Mouse (Mus musculus) MEL-GATA-1-ER (cell line): ENCODE results near the gene Tenm3.

Experiments used
- DNase-seq: peaks from one replicate; pipeline ENCODE4 v3.0.0-alpha.2; 2012; ENCODE audit warnings: low read depth; ENCODE audit errors: extremely low read depth

The Tenm3 gene

DNA sequence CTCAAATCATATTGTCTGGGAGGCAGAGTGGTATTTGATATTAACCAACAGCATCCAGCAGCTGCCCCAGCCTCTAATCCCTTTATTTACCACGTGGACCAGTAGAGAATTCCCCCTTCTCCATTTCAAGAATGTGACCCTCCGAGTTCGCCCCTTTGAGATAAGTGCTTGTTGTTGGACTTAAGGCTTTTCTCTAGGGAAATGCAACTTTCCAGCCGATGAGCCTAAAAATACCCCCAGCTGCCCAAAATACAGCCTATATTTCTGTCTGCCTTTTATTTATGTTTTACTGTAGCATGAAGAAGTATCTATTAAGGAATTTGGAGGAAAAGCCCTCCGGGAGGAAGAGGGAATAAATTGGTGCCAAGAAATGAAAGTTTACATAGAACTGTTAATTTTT is 251.9 kb downstream of the Tenm3 start:
- no peak for DNase-seq

DNA sequence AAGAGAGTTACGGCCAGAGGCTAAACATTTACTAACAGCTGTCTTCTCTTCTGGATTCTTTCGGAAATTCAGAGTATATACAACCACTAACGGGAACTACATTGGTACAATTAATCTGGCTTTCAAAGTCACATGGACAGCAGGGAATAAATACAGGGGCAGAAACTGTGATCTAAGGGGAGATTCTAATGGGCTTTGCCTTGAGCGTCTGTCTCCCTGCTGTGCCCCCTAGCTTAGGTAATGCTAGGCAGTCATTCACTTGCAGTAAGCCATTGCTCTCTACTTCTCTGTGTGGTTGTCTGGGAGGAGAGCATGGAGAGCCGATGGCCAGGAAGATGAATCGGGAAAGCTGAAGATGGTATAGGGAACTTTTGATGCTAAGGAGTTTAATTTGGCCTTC is 264.0 kb downstream of the Tenm3 start:
- no peak for DNase-seq

DNA sequence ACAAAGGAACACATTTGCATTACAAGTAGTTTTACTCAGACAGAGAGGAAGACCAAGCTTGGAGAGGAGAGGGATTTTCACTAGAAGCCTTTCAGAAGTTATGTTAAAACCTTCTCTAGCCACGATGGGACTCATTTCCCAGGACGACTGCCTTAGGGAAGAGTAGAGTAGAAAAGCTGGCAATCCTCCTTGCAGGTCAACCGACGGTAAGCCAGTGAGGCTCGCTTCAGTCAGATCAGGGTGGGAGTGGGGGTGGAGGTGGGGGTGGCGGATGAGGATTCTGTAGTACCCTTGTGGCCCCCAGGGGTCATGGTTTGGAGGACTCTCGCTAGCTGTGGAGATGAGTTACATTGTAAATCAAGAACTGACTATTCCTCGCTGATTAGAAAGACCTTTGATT is 264.6 kb downstream of the Tenm3 start:
- DNase-seq: no peak

DNA sequence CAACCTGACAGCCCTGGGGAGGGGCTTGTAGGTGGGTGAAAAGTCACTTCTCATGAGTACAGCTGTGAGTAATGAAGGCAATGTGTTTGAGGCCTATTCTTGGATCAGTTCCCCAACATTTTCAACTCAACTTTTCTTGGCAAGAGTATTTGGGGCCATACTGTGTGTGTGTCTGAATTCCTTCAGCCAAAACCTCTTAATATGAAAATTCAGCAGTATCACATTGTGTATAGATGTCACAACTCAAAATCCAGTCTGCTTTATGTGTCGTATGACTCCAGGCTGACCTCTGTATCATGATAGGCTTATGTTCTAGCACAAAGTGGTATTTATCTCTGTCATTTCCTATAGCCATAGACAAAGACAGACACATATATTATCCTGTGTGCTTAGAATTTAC is 270.8 kb downstream of the Tenm3 start:
- no peak for DNase-seq

DNA sequence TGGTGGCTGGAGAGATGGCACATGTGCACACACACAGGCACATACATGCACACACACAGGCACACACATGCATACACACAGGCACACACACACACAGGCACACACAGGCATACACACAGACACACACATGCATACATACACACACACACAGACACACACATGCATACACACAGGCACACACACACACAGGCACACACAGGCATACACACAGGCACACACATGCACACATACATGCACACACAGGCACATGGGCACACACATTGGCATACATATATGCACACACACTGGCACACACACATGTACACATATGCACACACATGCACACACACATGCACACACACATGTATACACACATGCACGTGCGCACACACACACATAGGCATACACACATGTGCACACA is 271.4 kb downstream of the Tenm3 start:
- no peak for DNase-seq

DNA sequence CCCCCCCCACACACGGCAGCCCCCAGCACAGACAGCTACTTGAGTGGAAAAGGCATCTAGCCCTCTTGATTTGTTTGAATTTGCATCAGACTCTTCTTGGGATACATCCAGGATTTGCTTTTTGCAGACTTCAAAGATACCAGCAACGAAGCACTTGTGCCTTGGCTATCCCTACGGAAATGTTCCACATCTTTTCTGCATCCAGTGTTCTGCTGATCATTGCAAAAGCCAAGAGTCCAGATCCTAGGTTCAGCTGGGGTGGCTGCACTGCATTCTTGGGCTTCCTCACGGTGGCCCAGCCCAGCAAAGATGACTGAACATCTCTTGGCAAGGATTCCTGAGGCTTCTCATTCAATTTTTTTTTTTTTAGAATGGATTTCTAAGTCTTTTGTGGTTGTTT is 275.1 kb downstream of the Tenm3 start:
- no peak for DNase-seq

DNA sequence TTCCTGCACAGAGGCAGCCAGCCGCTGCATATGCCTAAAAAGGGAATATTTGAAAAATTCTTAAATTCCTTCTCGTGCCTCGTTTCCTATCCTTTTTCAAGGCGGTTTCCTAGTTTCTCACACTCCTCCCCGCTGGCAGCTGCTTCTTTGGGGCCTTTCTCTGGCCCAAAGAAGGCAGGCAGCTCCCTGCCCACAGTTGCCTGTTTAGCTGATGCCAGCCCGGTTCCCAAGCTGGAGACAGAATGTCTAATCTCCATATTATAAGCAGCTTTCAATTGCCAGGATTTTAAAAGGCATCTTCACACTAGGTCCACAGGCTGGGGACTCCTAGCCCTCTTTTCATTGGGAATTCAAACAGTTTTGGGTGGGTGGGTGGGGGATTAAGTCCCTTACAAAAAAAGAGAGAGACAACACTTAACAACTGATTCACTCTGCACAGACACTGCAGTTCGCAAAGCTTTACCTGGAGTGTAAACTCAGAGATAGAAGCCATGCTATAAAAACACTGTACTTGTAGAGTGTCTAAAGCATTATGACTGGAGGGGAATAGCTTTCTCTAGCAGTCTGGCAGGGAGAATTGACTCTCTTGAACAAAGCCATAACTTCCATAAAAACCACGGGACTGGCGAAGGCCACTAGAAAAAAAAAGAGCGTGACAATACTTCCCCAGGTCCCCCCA is 275.7 kb downstream of the Tenm3 start:
- no peak for DNase-seq

DNA sequence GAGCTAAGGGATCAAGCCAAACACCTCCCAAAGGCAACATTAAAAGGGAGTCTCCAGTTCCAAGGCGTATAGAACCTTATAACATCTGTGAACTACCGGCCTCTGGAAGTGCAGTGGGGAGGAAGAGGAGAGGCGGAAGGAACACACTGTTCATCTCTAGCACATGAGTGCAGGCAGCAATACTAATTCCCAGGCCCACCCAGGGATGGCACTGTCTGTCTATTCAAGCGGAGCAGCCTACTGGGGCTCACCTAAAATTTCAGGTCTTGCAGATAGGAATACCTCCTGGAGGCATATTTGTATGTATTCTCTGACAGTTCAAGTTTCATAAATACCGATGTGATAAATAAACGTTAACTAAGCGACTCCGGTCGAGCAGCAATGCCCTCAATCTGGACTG is 283.5 kb downstream of the Tenm3 start:
- no peak for DNase-seq

DNA sequence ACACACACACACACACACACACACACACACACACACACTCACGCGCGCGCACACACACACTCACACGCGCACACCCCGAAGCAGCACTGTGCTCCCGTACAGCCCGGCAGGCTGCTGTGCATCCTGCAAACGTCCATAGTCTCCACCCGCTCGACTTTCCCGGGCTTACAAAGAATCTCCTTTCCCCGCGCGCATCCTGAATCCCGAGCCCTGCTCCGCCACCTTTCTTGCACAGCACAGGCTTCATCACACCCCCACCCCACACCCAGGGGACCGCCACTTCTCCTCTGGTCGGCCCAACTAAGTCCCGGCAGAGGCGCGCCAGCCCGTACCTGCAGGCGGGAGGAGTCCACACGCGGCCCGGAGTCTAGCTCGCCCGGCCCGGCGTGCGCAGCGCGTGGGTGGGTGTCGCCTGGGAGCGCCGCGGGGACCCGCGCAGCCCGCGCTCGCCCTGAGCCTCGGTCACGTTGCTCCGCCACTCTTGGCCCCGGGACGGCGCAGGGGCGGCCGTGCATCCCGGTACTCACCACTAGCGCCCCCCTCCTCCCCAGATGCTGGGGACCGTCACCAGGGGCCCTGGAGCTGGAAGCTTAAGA is 288.1 kb downstream of the Tenm3 start:
- DNase-seq: no peak

DNA sequence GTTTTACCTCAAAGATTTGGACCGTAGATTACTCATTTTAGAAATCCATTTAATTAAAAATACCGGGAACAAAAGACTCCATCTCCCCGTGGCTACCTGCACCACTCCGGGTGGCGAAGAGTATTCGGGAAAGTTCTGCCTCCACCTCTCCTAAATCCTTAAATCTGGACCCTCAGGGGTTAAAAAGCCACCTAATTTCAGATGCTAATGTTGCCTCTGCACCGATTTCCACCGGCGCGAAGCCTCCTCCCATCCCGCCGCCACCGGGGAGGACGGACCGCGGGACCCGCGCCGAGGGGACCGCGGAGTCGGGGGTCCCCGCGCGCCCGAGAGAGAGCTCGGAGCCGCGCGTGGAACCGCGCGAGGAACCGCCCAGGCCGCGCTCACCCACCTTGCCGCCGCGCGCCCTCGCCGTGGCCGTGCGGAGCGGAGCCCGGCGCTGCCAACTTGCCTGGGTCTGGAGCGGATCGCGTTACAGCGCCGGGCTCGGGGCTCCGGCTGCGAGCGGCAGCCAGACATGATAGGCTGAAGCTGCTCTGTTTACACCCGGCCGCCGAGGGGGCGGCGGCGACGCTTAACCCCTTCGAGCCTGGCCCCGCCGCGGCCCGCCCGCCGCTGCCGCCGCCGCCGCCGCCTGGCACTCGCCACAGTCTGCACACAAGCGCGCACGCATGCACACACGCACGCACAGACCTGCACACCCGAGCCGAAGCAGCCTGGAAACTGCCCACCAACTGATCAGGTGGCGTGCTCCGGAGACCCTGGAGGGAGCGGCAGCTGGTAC is 288.8 kb downstream of the Tenm3 start:
- no peak for DNase-seq

DNA sequence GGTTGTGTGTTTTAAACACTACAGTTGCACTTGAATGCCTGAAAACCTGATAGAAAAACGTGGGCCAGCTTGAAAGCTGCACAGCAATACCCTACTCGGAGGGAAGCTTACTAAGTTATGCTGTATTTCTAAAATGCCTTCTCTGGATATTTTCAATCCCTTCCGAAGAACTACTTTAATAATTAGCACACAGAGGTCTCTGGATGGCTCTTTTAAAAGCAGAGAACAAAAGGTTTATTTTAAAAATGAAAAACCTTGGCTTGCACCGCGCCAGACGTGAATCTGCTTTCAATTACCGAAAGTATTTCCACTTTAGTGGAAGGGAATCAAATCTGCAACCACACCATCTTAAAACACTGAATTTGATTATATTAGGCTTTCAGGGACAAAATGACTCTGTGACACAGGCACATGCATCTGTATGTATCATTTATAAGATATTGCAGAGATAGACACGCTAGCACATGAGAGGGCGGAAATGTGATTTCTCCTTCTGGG is 289.9 kb downstream of the Tenm3 start:
- DNase-seq: no peak

DNA sequence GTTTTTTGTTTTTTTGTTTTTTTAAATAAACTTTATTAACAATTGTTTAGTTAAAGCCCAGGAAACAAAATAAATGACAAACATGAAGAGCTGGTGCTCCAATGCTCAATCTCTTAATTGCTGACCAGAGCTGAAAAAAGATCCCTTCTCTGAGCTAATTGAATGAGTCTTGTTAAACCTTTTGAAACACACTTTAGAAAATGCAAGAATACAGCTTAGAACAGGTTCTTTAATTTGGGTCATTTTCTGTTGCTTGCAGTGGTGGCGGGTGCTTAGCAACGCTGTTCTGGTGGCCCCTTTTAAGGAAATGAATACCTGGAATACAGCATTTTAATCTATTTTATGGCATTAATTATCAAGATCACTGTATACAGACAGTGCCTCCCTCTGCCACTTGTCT is 291.4 kb downstream of the Tenm3 start:
- no peak for DNase-seq

DNA sequence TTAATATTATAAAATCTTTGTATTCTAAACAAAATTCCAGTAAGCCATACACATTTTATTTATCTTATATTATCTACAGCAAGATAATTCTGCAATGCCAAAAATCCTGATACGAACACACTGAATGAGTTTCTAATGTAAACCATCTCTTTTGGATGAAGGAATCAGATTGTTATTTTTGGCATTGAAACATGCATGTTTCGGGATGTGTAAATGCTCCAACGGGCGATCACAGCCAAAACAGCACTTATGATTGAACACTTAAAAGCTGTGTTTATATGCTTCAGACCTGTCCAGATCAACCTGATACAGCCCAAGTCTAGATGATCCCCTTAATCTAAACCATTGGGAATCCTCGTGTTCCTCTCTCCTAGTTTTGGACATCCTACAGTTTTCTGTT is 292.4 kb downstream of the Tenm3 start:
- no peak for DNase-seq

DNA sequence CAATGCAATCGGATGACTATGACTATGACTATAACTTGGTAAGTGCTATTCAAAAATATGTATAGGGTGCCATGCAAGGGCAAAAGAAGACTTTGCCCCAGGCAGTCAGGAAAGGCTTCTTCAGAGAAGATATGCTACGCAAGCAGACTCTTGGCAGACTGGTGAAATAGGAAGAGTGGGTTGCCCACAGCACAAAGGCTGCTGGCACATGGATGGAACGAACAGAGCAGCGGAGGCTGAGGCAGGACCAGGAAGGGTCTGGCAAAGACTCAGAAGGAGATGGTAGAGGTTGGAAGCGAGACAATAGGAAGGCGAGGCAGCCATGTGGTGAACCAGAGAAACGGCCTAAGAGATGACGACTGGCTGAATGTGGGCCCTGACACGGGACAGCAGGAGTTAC is 294.8 kb downstream of the Tenm3 start:
- no peak for DNase-seq

DNA sequence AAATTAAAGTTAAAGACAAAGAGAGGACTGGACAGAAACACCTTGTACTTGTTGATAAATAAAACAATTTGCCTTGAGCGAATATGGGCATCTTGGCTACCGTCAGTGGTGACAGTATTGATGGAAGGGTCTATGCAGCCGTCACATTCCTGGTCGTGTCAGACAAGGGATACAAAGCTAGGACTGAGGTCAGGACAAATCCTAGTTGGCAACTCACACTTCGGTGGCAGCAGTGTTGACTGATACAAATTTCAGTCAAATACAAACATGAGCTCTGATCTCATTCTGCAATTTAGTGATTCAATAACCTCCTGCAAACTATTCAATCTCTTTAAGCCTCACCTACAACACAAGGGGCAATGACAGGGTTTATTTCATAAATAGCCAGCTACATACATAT is 298.1 kb downstream of the Tenm3 start:
- DNase-seq: no peak

DNA sequence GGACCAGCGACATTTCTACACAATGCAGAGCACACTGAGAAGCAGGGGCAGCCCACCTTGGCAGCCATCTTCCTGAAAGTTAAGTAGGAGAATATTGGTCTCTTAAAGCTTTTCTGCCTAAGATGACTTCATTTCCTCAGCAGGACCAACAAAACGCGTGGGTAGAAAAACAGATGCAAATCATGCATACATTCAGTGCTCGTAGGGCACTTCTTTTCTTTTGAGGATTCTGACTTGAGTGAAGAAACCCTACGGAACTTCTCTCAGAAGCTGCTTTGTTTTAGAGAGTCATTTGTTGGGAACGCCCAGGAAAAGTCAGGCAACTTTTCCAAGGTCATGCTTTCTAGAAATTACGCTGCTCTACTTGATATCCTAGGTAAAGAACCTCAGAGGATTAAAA is 298.9 kb downstream of the Tenm3 start:
- DNase-seq: no peak

DNA sequence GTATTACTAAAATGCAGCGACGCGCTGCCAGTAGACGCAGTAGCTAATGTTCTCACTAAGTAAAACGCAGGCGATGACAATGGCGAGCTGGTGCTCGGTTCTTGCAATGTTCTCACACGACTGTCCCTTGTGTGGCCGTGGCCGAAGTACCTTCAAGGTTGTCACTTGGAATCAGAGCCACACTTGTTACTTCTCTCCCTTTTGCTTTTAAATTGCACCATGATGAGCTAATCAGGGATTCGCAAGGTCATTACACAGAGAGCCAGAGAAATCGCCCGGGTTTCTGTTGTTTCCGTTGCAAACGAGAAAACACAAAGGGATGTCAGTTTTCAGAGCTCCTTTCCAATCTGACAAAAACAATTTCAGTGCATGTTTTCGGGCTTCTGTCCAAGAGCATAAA is 301.6 kb downstream of the Tenm3 start:
- DNase-seq: no peak

DNA sequence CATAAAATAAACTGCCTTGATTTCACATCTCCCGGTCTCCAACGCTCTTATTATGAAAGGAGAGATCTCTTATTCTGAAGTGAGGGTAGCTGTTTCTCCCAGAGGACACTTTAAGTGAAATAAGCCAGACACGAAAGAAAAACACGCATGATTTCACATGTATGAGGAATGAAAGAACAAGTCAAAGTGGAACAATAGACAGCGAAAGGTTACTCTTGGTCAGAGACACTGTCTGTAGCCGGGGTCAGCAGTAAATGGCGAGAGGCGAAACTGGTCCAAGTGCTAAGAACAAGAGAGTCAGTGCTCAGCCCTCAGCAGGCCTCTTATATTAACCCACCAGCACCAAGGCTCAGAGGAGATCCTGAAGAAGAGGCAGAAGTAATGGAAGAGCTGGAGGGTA is 302.9 kb downstream of the Tenm3 start:
- no peak for DNase-seq

DNA sequence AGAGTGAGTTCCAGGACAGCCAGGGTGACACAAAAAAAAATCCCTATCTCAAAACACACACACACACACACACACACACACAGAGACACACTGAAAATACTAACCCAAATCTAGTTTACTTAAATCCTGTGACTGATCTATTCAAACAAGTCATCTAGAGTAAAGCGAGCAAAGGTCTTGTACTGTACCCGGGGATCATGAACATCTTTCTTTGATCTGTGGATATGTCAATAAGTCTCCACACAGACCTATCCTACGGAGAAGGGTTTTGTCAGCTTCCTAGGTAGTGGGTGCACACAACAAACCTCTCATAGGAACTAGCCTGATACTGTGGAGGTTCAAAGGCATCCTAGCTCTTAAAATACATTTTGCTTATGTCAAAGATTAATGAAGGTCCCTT is 307.9 kb downstream of the Tenm3 start:
- DNase-seq: no peak

DNA sequence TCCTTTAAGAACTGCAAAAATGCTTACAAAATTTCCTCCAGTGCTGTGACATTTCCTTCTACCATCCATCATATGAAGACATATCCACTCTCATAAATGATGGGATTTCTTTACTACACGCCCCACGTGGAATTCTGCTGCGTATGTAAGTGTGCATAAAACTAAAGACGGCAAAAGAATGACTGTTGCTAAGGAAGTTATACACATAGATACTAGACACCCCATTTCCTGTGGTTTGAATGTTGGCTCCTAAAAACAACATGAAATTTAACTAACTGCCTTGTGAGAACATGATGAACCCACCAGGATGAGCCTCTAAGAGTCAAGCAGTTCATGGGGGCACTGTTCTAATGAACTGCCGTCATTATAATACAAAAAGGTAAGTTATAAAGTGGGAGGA is 312.0 kb downstream of the Tenm3 start:
- no peak for DNase-seq

DNA sequence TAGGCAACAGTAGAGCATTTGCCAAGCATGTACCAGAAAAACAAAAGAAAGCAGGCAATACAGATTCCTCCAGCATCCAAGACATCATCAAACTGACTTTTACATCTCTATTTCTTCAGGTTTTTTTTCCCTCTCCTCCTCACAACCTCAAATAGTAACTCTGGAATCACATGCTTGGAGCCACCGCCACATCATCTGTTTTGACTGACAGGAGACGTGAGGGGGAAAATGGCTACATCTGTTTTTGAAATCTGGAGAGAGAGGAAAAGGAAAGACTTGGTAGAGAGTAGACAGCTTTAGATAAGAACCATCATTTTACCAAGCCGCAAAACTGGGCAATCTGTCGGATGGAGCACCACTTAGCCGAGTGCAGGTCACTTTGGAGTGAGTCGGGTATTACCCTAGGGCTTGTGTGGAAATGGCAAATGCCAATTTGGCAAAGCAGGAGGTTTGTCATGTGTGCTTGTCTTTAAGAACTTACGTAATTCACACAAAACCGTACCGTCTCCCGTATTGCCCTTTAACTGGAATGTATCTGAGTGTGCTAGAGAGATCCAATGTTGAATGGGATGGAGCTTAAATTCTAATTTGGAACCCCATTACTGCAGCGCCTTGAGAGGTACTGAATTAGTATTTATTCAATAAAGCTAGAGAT is 312.7 kb downstream of the Tenm3 start:
- no peak for DNase-seq

DNA sequence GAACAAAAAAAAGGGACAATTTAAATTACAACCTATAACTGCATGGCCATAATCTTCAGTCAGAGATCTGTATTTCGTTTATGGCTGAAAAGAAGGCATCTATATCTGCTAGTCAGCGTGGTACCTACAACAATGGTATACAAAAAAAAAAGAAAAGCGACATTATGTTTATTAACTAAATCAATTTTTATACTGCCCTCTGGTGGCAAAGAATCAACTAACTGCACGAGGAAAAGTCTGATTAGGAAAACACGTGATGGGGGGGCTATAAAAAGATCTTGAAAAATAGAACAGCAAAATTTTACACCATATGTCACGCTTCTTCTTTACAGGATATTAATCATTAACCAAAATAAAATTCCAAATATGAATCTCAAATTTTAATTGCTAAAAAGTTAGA is 316.3 kb downstream of the Tenm3 start:
- no peak for DNase-seq
